Mouse (Mus musculus) left cerebral cortex, adult 18-20 months (tissue): ENCODE measurements at regions not wholly inside any gene's neighbourhood (a gene's known extent, or its start where the extent isn't known, plus 50 kb on each side); places are given as distances from the start of the nearest gene placed in this dataset.

Experiments used
- DNase-seq, 2 experiments: peaks; one replicate each; pipeline ENCODE4 v3.0.0; 2021 to 2022; ENCODE audit warnings: low spot score in 2 of 2, mixed read lengths in 1 of 2

GRCm38 (mm10) chr2:178596312-178597083, 166.2 kb downstream of the Cdh26 start:
- no peak for DNase-seq

DNA sequence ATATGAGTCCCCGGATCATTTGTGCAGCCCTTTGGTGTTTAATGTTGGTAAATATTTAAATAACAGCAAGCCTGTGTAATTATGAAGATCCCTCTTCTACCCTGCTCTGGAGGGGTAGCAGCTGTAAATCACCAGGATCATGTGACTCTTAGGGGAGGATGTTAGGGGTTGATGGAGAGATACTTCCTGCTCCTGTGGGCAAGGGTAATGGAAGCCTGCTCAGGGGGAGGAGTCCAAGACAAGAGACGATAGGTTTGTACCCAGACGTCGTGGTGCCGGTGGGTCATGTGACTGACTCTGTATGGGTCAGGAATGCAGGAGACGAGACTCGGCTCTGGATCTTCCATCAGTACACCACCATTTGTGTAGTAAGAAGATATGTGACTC, 166.7 kb downstream of the Cdh26 start:
- no peak for DNase-seq

- no peak for DNase-seq
These were observed 168.0 kb downstream of the Cdh26 start for GRCm38 (mm10) chr2:178598371-178598770.

GRCm38 (mm10) chr2:178598836-178599235, 168.5 kb downstream of the Cdh26 start:
- DNase-seq, result no peak

- no peak for DNase-seq
These were observed 173.1 kb downstream of the Cdh26 start for GRCm38 (mm10) chr2:178603443-178603842.

- peak; percentile 8 to 24 for DNase-seq
These were observed 176.4 kb downstream of the Cdh26 start for GRCm38 (mm10) chr2:178606733-178607132.

- no peak for DNase-seq
These were observed 180.1 kb downstream of the Cdh26 start for GRCm38 (mm10) chr2:178610211-178610975.

- DNase-seq, result no peak
These were observed 184.4 kb downstream of the Cdh26 start for GRCm38 (mm10) chr2:178614761-178615160.

DNA sequence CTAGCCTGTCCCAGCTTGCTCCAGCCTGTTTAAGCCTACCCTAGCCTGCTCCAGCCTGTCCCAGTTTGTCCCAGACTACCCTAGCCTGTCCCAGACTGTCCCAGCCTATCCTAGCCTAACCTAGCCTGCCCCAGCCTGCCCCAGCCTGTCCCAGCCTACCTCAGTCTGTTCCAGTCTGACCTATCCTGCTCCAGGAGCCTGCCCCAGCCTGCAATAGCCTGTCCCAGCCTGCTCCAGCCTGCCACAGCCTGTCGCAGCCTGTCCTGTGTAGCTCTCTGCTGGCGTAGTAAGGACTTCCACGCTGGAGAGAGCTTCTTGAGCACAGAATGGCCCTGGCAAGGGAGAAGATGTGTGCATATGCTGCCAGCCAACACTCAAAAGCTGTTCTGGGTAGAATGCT, 192.5 kb downstream of the Cdh26 start:
- DNase-seq, result no peak

GRCm38 (mm10) chr2:178624475-178624874, 194.1 kb downstream of the Cdh26 start:
- no peak for DNase-seq

GRCm38 (mm10) chr2:178624907-178625306, 194.6 kb downstream of the Cdh26 start:
- no peak for DNase-seq

- DNase-seq, result peak; percentile 64 to 69
These were observed 199.4 kb downstream of the Cdh26 start for GRCm38 (mm10) chr2:178629756-178630155.

DNA sequence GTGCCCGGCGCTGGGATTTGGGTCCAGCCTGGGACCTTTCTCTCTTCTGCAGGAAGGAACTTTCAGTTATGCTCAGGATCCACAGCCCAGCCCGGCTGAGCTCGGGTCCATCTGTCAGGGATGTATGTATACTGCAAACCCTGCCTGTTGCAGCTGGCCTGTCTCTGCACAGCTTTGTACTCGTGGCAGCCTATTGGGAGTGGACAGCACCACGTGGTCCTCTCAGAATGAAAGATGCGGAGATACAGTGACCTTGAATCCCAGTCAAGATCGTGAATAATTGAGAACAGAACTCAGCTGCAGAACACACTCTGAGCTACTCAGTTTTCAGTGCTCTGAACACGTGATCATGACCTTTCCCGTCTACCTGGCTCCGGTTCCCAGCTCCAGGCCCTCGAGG, 200.2 kb downstream of the Cdh26 start:
- no peak for DNase-seq

- no peak for DNase-seq
These were observed 201.0 kb downstream of the Cdh26 start for GRCm38 (mm10) chr2:178631336-178631735.

DNA sequence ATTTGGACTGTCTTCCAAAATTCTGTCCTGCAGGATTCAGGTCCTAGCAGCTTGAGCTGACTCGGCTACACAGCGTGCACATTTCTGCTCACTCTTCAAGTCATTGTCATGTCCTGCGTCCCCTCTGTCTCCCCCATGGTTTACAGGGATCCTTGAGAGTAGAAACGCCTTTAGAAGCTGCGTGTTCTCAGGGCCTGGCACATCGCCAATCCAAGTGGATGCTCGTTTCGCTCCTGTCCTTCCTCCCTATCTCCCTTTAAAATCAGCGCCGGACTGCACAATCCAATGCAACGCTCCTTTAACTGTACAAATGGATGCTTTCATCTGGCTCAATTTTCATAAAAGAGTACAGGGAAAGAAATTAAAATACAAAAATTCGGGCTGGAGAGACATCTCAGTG, 201.6 kb downstream of the Cdh26 start:
- DNase-seq, result peak in 1 of 2 experiments; percentile 6

DNA sequence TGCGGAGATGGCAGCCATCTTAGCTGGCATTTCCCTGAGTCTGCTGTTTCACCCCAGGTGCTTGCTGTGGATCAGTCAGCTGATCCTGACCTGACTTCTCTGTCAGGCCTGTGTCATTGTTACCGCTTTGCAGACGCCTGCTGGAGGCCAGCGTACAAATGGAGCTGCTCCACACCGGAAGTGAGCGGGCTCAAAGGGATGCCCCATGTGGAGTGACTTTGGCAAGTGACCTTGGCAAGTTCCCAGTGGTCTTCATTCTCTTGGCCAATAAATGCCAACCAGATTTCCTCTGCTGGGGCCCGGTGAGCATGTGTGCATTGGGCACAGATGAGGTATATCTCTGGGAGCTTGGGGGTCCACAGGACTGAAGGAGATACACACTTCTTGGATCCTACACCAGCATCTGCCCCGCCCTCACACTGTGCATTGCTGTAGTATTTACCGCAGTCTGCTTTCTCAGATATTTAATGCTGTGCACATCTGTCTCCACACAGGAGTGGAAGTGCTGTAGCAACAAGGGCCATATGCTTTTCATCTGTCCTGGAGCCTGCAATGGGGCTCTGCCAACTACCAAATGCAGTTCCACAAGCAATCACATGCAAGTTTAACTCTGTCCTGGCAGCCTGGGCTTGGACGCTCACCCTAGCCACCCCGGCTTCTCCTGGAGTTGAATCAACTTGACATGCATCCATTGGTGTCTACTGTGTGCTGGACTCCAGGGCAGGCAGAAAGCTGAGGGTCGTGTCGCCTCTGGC, 202.7 kb downstream of the Cdh26 start:
- DNase-seq, result no peak

DNA sequence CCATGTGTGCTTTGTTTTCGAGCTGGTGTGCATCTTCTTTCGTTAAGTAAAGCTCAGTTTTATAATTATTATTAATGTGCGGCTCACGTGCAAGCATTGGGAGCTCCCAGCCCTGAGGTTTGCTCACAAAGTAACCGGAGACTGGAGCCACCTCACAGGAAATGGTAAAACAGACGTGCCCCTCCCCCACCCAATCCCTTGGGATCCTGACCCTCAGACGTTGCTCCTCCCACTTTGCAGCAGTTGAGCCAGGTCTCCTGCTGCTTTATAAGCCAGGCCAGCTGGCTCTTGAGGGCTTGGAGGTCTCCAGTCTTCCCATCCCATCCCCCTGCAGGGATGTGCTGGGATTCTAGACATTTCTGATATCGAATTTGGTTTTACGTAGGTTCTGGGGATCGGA, 203.8 kb downstream of the Cdh26 start:
- DNase-seq, result no peak

- no peak for DNase-seq
These were observed 205.4 kb downstream of the Cdh26 start for GRCm38 (mm10) chr2:178635685-178636084.

GRCm38 (mm10) chr2:178636901-178637300, 206.6 kb downstream of the Cdh26 start:
- DNase-seq, result no peak

GRCm38 (mm10) chr2:178642137-178643052, 212.1 kb downstream of the Cdh26 start:
- no peak for DNase-seq

DNA sequence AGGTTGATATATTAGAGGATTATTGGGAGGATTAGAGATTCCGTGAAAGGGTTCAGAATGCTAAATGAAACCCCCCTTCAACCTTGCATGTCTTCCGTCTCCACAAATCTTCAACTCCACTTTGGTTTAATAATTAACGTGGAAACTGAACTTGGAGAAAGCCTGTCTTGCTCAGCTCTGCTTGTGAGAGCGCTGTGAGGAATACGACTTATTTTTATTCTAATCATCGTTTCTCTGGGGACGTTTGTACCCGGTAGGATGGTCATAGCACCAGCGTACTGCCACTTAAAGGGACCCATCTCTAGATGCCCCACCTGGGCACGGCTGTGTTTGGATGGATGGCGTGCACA, 212.7 kb downstream of the Cdh26 start:
- no peak for DNase-seq
